Mouse (Mus musculus) gastrocnemius, postnatal 36 days (tissue): ENCODE data around the gene Sec62. TPM values are rescaled to one million over a fixed set of nuclear protein-coding genes. Genes with fewer than 3 reads are reported as not detected.
A peak's percentile ranks its signal among the peaks of the same experiment; 100 is the strongest.
"Not testable (repeated sequence)": the region's sequence is repeated elsewhere in the genome, so short reads cannot be mapped to it uniquely, and the experiment has no call there.

Experiments
- DNase-seq, 2 experiments: peaks; one replicate each; pipeline ENCODE4 v3.0.0; 2022
- intact Hi-C: fragments of 180-260 bp; cut with DNase I; formaldehyde crosslinking; loops from one replicate; pipeline ENCODE4 v1.15.1; 2025
- total RNA-seq, 2 experiments: library from RNA; stranded (reverse); gene quantifications; 2 replicates each; pipeline ENCODE4 v1.2.3; 2021

Gene Sec62
- total RNA-seq, 2 experiments from 2014 or later, result 24.9 to 35.3 TPM

GRCm38 (mm10) chr3:30826069-30826468 lies 33.4 kb downstream of the Sec62 start:
- intact Hi-C loops, result no loop called here
- DNase-seq, result no peak

- DNase-seq, result no peak
- intact Hi-C loops, result no loop called here
Measured at GRCm38 (mm10) chr3:30831848-30832606, 39.4 kb downstream of the Sec62 start.

GRCm38 (mm10) chr3:30833254-30833653 lies 40.6 kb downstream of the Sec62 start:
- intact Hi-C loops, result no loop called here
- DNase-seq, result no peak

- intact Hi-C loops, result no loop called here
- no peak for DNase-seq
Measured at GRCm38 (mm10) chr3:30845755-30846154, 53.1 kb downstream of the Sec62 start.

- intact Hi-C loops, result no loop called here
- DNase-seq, result no peak
Measured at GRCm38 (mm10) chr3:30847413-30847812, 54.7 kb downstream of the Sec62 start.

- intact Hi-C loops, result loop anchor here (5.0 kb wide), 1 partner anchor 126 kb away; no protein-coding TSS in a partner anchor
- no peak for DNase-seq
Measured at GRCm38 (mm10) chr3:30851422-30851821, 58.7 kb downstream of the Sec62 start.

GRCm38 (mm10) chr3:30853596-30853995 lies 60.9 kb downstream of the Sec62 start:
- DNase-seq, result no peak
- intact Hi-C loops, result loop anchor here (5.0 kb wide), 1 partner anchor 124 kb away; no protein-coding TSS in a partner anchor

- intact Hi-C loops, result no loop called here
- DNase-seq, result peak; percentile 50 to 52
Measured at GRCm38 (mm10) chr3:30855604-30856458, 63.2 kb downstream of the Sec62 start, which contains the start of gene Gpr160. Gene Gpr160 (plus strand): TSS chr3:30855950.

GRCm38 (mm10) chr3:30859599-30859998 lies 66.9 kb downstream of the Sec62 start:
- DNase-seq, intact Hi-C loops: not testable (repeated sequence)

GRCm38 (mm10) chr3:30860705-30861104 lies 68.0 kb downstream of the Sec62 start:
- no peak for DNase-seq
- intact Hi-C loops, result no loop called here

GRCm38 (mm10) chr3:30863712-30864435 lies 71.2 kb downstream of the Sec62 start:
- intact Hi-C loops, result no loop called here
- no peak for DNase-seq

- intact Hi-C loops, result no loop called here
- no peak for DNase-seq
Measured at GRCm38 (mm10) chr3:30864640-30865039, 72.0 kb downstream of the Sec62 start.

GRCm38 (mm10) chr3:30868176-30868575 lies 75.5 kb downstream of the Sec62 start:
- intact Hi-C loops, result no loop called here
- DNase-seq, result no peak

- intact Hi-C loops, result no loop called here
- no peak for DNase-seq
Measured at GRCm38 (mm10) chr3:30868625-30869024, 76.0 kb downstream of the Sec62 start.

- no peak for DNase-seq
- intact Hi-C loops, result no loop called here
Measured at GRCm38 (mm10) chr3:30869995-30870394, 77.3 kb downstream of the Sec62 start.

Other genes with a start within 250 kb of the Sec62 start
- 1 to 10 TPM; 4.9 to 7.0 TPM for gene Mecom, start 244.9 kb upstream of the Sec62 start, total RNA-seq
- not detected for gene Actrt3, start 192.9 kb upstream of the Sec62 start, total RNA-seq
- gene Mynn, start 190.8 kb upstream of the Sec62 start, total RNA-seq, result 1 to 10 TPM; 7.0 to 8.3 TPM
- gene Lrriq4, start 148.4 kb upstream of the Sec62 start, total RNA-seq, result not detected
- not detected for gene Lrrc34, start 145.0 kb upstream of the Sec62 start, total RNA-seq
- not detected for gene Lrrc31, start 93.0 kb upstream of the Sec62 start, total RNA-seq
- gene Samd7, start 46.6 kb upstream of the Sec62 start, total RNA-seq, result not detected
- gene Gpr160, start 63.1 kb downstream of the Sec62 start, total RNA-seq, result under 1 TPM; 0.33 to 0.84 TPM
- 10 to 100 TPM in 1 of 2 experiments, 1 to 10 TPM in 1; 9.3 to 11.6 TPM for gene Phc3, start 176.5 kb downstream of the Sec62 start, total RNA-seq
- gene Prkci, start 202.9 kb downstream of the Sec62 start, total RNA-seq, result 1 to 10 TPM; 2.8 to 3.0 TPM